Mouse (Mus musculus): ENCODE measurements around the gene Arl15.

The Arl15 gene

DNA sequence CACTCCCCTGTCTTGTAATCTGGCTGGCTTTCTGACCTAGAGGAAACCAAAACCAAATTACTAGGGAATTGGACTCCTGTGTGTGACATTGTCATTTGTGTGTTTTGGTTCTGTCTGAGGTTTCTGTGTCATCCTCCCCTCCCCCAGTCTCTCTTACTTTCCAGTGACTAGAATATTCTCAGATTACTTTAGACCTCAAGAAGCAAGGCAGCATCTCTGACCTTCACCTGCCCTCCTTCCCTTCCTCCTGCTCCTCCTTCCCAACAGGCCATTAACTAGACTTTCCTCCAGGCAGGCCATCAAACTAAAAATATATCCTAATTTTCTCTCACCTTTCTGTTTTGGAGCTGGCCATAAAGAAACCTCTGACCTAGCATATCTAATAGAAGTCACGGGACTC is 50.9 kb downstream of the Arl15 start:
- no peak for DNase-seq

DNA sequence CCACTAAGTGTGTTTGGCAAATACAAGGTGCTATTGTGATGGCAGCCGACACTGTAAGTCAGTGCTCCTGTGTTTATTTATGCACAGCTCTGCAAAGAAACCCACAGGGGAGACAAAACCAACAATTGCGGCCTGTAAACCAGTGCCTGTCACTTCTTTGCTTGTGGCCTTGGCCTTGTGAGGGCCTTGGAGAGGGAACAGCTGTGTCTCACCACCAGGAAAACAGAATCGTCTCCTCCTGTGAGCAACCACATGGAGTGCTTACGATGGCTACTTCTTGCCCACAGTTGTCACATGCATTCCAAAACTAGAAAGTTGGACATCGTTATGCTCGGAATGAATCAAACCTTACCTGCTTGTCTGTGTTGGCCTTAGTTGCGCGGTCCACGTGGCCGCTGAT is 52.1 kb downstream of the Arl15 start:
- DNase-seq = no peak

DNA sequence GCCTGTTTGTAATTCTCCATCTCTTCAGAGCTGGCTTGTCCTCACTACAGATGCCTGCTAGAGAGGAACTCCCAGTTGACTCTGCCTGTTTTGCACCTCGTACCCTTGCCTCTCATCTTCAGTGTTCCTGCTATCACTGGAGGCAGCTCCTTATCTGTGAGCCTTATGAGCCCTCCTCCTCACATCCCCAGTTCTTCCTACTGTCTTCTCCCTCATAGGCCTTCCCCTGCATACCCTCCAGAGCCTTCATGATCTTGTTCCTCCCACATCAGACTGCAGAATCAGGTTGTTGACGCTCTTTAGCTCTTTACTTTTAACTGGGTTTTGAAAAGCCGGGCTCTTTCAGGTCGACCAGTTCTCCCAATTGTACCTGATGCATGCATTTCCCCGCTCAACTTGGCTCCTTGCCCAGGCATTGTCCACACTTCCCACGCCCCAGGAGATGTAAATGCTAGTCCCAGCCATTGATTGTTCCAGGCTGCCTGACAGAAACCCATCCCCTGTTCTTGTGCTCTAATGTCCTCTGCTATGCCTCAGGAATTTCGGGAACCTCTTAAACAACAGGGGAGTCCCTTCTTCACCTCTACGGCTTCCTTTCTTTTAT is 56.2 kb downstream of the Arl15 start:
- no peak for DNase-seq

DNA sequence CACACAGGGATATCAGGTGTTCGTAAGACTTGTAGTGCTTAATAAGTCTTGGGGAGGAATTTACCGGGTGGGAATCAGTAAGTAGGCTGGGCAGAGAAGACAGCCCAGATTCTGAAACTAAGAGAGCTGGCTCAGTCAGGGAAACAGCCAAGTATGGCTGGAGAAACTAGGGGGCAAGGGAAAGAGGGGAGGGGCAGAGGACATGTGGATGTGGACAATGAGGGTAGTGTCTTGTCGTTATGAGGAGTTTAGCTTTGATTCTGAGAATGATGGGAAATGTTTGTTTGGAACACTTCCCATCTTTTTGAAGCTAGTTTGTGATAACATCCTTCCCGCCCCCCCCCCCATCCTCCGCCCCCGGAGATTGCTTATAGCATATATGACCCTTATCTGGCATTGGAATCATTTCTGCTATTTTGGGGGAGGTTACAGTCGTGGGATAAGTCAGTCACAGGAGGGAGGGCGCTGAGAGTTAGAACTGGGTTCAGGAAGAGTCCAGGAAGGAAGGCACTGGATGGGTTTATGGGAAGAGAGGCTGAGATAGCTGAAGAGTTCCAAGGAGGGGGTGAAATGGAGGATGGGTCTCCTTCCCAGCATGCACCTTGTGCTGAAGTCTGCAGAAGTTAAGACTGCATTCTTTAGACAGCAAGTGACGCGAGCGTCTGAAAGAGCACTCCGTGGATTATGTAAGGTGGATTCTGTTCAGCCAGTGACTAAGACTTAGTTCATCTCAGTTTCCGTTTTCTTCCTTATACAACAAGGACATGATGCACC is 57.5 kb downstream of the Arl15 start:
- no peak for DNase-seq

DNA sequence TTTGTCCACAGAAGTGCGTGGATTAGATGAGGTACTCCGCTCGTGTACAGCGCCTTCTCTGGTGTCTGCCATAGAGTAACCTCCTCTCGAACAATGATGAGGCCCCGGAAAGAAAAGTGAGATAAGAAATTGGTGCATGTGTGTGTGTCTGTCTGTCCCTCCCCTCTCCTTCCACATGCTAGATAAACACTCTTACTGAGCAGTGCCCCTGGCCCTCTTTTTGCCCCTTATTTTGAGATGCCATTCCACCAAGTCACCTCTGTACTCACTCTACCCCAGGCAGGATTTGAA is 58.0 kb downstream of the Arl15 start:
- DNase-seq = no peak

GRCm38 (mm10) chr13:113854146-113854545 is 59.8 kb downstream of the Arl15 start:
- no peak for DNase-seq

DNA sequence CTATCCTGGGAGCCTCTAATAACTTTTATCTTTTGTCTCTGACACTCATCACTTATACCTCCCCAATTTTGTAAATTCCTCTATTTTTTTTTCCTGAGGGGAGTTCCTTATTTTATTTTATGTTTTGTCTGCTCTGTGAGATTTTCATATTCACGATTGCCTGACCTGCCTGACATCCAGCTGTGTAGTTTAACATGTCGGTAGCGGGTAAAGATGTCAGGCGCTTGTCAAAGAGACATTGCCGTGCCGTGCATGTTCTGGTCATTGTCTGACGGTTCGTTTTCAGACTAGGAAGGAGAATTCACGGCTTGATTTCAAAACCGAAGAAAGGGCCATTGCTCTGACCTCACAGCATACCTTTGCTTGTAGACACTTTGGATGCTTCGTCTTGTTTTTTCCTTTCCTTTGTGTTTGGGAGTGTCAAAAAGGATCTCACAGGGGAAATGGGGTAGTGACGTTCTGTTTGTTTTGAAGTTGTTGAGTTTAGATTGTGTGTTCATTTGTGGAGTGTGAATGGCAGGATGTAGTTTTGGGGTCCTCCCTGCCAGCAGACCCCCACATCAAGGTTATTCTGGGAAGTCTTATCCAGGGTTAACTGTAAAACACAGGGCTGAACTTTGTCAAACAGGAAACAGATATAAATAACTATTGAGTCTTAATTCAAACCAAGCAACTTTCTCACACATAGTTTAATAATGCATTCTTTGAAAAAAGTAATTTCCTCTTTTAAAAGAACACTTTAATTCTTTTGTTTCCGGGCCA is 60.4 kb downstream of the Arl15 start:
- no peak for DNase-seq

- DNase-seq = no peak
Observed at GRCm38 (mm10) chr13:113856946-113857345, 62.6 kb downstream of the Arl15 start.

DNA sequence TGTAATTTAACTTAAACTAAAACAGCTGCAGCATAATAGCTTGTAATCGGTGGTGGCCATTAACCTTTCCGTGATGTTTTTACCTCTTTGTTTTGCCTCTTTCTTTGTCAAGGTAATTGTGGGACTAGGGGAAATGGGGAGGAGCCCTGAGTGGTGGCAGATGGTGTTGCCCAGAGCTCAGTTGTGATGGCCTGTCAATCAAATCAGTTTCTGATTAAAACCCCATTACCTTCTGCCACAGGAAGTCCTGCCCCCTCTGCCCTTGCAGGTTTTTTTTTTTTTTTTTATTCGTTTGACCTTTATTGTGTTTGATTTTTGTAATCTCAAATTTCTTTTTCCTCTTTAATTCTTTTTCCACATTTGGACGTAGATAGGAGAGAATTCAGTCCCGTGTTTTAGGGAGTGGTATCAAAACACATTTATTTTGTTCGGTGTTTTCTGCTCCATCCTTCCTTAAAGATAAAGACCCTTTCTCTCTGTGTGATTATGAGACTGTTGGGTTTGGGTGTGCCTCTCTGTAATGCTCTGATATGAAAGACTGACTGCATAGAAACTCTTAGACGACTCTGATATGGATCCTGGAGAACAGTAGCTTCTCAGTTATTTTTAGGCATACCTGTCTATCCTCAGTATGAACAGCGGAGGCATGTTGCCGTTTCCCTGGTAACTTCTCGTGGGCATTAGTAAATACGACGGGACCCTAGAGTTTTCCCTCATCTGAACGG is 64.5 kb downstream of the Arl15 start:
- no peak for DNase-seq

GRCm38 (mm10) chr13:113859392-113859776 is 65.1 kb downstream of the Arl15 start:
- DNase-seq = no peak

GRCm38 (mm10) chr13:113860816-113861215 is 66.5 kb downstream of the Arl15 start:
- DNase-seq = no peak

GRCm38 (mm10) chr13:113861231-113861630 is 66.9 kb downstream of the Arl15 start:
- DNase-seq = no peak

- DNase-seq = no peak
Observed at GRCm38 (mm10) chr13:113862951-113863350, 68.6 kb downstream of the Arl15 start.

- no peak for DNase-seq
Observed at GRCm38 (mm10) chr13:113863688-113864087, 69.4 kb downstream of the Arl15 start.

DNA sequence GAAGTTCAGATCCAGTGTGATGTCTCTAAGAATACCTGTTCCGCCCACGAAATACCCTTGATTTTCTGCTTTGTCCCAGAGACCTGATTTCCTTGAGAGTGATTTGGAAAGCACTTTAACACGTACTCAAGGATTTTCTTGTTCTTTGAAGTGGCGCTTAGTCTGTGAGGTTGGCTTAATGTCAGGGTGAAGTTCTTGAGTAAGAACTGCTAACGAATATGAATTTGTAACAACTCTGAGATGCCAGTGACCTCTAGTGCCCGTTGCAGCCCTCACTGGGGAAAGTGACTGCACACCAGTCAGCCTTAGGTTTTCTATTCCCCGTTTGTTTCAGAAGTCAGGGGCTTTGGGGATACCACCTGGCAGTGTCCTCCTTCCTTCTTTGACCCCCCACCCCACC is 70.0 kb downstream of the Arl15 start:
- DNase-seq = no peak

GRCm38 (mm10) chr13:113864893-113865292 is 70.6 kb downstream of the Arl15 start:
- peak; percentile 76 for DNase-seq

- DNase-seq = no peak
Observed at GRCm38 (mm10) chr13:113865378-113865777, 71.1 kb downstream of the Arl15 start.

DNA sequence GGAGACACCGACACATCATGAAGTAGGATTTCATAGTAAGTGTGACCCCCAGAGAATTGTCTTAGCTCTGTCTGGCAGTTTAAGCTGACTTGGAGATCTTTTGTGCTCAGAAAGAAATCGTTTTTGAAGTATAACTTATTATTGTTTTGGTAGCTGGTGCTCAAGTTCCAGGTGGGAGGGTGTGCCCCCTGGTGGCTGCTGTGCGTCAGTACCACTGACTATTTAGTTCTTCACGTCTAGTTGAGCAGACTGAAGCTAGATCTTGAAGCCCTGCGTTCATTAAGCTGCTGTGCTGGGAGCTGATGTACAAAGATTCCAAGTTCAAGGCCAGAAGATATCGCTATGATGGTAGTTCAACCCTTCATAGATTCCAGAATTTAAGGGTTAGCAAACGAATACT is 71.5 kb downstream of the Arl15 start:
- peak; percentile 61 for DNase-seq

GRCm38 (mm10) chr13:113867736-113868135 is 73.4 kb downstream of the Arl15 start:
- no peak for DNase-seq

- DNase-seq = peak; percentile 58
Observed at GRCm38 (mm10) chr13:113869212-113870205, 75.2 kb downstream of the Arl15 start.

DNA sequence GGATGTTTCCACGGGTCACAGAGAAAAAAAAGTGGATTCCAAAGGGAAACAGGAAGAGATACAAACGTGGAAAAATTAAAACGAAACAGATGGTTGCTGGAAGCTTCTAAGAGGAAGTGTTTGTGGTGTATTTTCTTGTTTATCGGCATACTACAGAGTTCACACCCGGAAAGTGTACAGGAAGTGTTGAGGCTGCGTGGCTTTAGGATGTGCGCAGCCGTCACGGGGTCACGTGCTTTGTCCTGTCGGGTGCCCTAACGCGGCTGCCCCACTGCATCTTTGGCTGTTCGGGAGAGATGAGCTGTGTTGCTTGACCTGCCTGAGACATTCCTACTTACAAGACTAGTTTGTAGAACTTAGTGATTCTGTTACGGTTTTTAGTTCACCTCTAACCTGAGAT is 76.1 kb downstream of the Arl15 start:
- DNase-seq = no peak

DNA sequence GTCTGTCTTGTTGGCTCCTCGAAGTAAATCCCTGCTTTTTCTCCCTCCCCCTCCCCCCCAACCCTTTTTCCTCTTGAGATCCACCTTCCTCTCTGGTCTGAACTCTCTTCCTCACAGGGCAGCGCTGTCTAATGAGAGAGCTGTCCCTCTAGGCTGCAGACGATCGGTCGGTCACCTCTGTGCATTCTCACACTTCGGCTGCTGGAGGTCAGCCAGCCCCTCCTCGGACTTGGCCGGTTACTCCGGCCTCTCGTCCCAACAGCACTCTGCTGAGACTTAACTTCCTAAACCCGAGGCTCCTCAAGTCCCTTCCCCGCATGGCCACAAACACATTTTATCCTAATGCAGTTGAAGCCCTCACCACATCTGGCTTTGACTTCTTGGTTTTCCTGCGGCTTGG is 77.5 kb downstream of the Arl15 start:
- DNase-seq = peak; percentile 67

Measured in kidney, adult 18-20 months (tissue).